Mouse (Mus musculus): ENCODE measurements around the gene Snf8.

DNA sequence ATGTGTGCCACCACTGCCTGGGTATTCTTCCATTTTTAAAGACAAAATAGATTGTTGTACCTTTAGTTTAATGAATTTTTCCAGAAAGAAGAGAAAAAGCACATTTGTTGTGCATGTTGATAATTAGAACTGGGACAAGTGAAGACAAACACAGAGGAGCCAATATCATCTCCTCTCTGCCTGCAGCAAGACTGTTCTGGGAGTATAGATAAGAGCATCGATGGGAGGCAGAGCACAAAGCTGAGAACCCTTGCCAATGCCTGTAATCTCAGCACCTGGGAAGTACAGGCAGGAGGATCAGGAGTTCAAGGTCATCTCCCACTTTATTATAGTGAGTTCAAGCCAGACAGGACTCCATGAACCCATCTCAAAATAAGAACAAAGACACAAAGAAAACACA is 3.9 kb downstream of the Snf8 start:
- TF ChIP-seq CTCF (conservative IDR thresholded peaks at IDR 0.05; ENCODE audit: low read length) (no peak), POU5F1 (IDR thresholded peaks at IDR 0.05; ENCODE audit: borderline replicate concordance, low read length) (no peak), NANOG (IDR thresholded peaks at IDR 0.05; ENCODE audit: borderline replicate concordance, low read length) (no peak)
